Mouse (Mus musculus): ENCODE results near the gene Cyp51. TPM values are rescaled to one million over a fixed set of nuclear protein-coding genes. Genes with fewer than 3 reads are reported as not detected.
A peak's percentile ranks its signal among the peaks of the same experiment; 100 is the strongest.
"Not testable (repeated sequence)": the region's sequence is repeated elsewhere in the genome, so short reads cannot be mapped to it uniquely, and the experiment has no call there.

Gene Cyp51
- polyA plus RNA-seq (2015; fragmentation: Nextera tagmentation; extraction: Ambion mirVana), result 125 and 131 TPM in 2 replicates

DNA sequence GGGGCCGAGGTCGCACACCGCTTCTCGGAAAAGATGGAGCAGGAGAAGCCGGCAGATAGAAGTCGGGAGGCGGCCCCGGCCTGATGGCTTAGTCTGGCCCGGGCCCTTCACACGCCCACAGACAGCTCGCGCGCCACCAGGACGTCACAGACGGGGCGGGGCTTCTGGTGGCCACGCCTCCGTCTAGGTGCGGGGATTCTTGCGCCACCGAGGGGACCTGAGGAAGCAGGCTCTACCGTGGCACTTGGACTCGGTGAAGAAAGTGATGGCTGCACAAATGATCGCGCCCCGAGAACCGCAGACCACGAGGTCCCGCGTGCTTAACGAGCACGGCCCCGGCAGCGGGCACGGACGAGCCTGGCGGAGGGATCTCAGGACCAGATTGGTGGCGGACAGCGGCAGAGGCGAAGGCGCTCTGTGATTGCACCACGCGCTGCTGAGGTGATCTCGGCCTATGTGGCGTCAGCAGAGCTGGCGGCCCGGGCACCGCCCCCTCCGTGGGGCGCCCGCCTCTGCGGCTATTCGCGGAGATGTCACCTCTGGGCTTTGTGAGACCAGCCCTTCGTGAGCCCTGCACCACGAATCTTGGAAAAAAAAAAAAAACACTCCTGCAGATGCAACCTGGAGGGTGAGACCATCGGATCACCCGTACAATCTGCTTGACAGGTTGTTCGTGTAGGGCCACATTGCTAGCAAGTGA lies at the start of gene Cyp51:
Cyp51 (minus strand) TSS at position 406 of the 700 bp plus-strand sequence.
- Histone ChIP-seq H3K9ac (peak within 1 kb of the TSS; percentile 93), H3K36me3 (peaks cover 27% of the 10 kb centered on the region), H3K27ac (peak within 1 kb of the TSS; percentile 99), H3K4me3 (peak within 1 kb of the TSS; percentile 96), H3K4me1 (replicated peaks) (peaks cover 31% of the 10 kb centered on the region), H3K27me3 (no peaks in the 10 kb centered on the region), H3K9me3 (no peaks in the 10 kb centered on the region), H3K4me2 (peak within 1 kb of the TSS; percentile 75)
- WGBS, result under 1% methylated on average over 55 of the region's 59 CpGs
- peak; percentile 99 for ATAC-seq (ENCODE audit: low FRiP score)

DNA sequence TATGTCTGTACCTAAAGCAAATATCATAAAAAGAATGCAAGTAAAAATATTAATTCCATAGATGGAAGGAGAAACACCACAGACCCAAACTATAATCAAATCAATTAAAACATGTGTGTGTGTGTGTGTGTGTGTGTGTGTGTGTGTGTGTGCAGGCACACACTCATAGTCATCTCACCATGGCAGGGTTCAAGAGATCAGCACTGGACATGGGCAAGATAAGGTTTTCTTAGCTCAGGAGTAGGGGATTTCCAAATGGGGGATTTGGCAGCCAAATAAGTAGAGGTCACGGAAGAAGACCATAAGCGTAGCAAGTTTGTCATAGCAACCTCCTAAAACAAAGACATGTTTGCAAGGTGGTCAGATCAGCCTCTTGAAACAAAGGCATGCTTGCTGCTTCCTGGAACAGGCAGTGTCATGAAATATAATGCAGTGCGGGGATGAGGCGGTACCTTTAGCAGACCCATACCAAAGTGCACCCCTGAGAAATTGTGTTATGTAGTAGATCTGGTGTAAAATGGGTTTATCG lies 8.1 kb upstream of the Cyp51 start:
- no peak overlapping the region for H3K9ac ChIP-seq
- no peaks in the 10 kb centered on the region for H3K4me1 ChIP-seq (replicated peaks)
- H3K36me3 ChIP-seq, result no peaks in the 10 kb centered on the region
- 92% methylated on average over 5 of the region's 5 CpGs for WGBS
- no peak overlapping the region for H3K4me3 ChIP-seq
- H3K9me3 ChIP-seq, result no peaks in the 10 kb centered on the region
- no peaks in the 10 kb centered on the region for H3K27me3 ChIP-seq
- no peak overlapping the region for H3K4me2 ChIP-seq
- H3K27ac ChIP-seq, result no peak overlapping the region
- no peak for ATAC-seq (ENCODE audit: low FRiP score)

DNA sequence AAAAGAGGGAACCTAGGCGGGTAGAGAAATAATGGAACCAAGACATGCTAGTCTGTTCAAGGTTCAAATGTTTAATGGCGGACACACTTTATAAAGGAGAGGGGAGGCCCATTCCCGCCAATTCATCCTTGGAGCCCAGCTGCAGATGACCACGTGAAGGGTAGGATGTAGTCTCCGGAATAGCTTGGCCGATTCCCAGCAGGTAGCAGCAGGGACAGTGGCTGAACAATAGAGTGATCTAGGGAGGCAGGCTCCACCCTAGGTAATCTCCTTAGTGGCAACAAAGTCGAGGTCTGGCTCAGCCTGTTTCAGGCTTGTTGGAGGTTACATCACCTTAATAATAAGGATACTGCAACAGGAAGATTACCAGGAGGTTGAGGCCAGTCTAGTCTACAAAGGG lies 2.5 kb upstream of the Cyp51 start:
- not testable (repeated sequence) for H3K4me3 ChIP-seq; H3K9ac ChIP-seq; ATAC-seq (ENCODE audit: low FRiP score); H3K27me3 ChIP-seq; H3K4me2 ChIP-seq; H3K27ac ChIP-seq; H3K36me3 ChIP-seq; H3K9me3 ChIP-seq
- WGBS, result 55% methylated on average over 7 of the region's 7 CpGs
- H3K4me1 ChIP-seq (replicated peaks), result peaks cover 23% of the 10 kb centered on the region

DNA sequence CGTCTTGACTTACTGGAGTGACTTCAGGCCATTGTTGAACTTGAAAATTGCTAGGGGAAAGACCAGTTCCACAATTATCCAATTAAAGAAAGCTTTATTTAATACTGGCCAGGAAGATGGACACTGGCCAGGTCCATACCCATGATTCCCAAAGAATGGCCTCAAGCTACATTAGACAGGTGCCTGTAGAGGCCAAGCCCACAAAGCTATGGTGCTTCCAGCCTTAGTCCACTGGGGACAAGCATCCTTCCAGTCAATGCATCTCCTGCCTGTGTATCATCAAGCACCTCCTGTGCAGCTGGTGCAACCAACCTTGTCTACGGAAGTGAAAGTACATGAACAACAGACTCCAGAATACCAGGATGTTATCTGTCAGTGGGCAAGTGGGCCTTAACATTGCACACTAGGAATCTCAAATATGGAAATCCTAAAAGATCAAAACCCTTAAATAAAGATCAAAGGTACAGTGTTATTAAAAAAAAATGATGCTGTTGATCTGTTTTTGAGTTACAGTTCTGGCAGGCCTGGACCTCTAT lies 1.2 kb upstream of the Cyp51 start:
- H3K27ac ChIP-seq, result peak overlapping the region; percentile 99
- H3K36me3 ChIP-seq, result peaks cover 17% of the 10 kb centered on the region
- ATAC-seq (ENCODE audit: low FRiP score), result no peak
- no peaks in the 10 kb centered on the region for H3K9me3 ChIP-seq
- 95% methylated on average over 2 of the region's 2 CpGs for WGBS
- no peak overlapping the region for H3K4me3 ChIP-seq
- no peaks in the 10 kb centered on the region for H3K27me3 ChIP-seq
- H3K4me1 ChIP-seq (replicated peaks), result peaks cover 31% of the 10 kb centered on the region
- no peak overlapping the region for H3K9ac ChIP-seq
- H3K4me2 ChIP-seq, result no peak overlapping the region

DNA sequence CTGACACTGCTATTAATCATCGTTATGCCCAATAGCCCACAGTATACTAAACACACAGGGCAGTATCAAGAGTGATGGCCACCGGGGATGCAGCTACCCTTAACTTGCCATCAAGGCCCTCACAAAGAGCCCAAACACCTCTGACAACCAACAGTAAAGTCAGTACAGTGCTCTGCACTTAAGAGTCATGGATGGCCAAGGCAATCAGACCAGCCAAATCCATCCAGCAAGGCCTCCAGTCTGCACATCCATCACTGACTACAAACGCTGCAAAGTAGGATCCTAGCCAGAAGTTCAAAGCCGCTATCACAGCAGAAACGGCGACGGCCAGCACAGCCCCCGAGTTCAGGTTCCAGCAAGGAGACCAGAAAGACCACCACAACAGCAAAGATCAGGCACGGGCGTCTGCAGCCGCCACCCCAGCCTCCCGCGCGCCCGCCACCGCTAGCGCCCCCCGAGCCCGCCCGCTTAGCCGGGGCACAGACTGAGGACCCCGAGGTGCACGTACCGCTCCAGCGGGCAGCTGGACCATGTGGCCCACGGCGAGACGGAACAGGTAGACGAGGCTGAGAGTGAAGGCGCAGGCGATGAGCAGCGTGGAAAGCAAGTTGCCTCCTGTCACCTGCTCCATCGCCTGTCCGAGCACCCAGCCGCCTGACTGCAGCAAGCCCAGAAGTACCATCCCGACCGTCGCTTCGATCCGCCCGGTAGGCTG lies 763 bp downstream of the Cyp51 start:
- peak; percentile 75 for ATAC-seq (ENCODE audit: low FRiP score)
- Histone ChIP-seq H3K9ac (peak overlapping the region; percentile 93), H3K27ac (peak overlapping the region; percentile 99), H3K36me3 (peaks cover 35% of the 10 kb centered on the region), H3K9me3 (no peaks in the 10 kb centered on the region), H3K27me3 (no peaks in the 10 kb centered on the region), H3K4me1 (replicated peaks) (peaks cover 31% of the 10 kb centered on the region), H3K4me2 (peak overlapping the region; percentile 75), H3K4me3 (peak overlapping the region; percentile 96)
- WGBS, result under 1% methylated on average over 41 of the region's 41 CpGs

DNA sequence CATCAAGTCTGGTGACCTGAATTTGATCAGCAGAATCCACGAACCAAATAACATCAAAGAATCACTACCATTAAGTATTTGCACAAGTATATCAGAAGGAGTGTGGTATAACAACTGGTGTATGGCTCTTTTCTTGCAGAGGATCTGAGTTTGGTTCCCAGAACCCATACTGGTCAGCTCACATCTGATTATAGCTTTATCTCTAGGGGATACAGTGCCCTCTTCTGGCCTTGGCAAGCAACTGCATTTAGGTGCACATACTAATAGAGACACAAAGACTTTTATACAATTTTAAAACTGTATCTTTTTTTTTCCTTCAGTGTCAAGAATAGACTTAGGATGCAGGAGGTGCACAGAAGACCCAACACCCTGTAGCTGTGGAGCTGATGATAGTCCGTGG lies 2.8 kb downstream of the Cyp51 start:
- Histone ChIP-seq H3K4me2 (no peak overlapping the region), H3K27me3 (no peaks in the 10 kb centered on the region), H3K36me3 (peaks cover 43% of the 10 kb centered on the region), H3K27ac (no peak overlapping the region), H3K9ac (no peak overlapping the region), H3K4me3 (no peak overlapping the region), H3K9me3 (no peaks in the 10 kb centered on the region), H3K4me1 (replicated peaks) (peaks cover 31% of the 10 kb centered on the region)
- ATAC-seq (ENCODE audit: low FRiP score), result no peak
- 93% methylated on average over 2 of the region's 2 CpGs for whole genome bisulfite sequencing

DNA sequence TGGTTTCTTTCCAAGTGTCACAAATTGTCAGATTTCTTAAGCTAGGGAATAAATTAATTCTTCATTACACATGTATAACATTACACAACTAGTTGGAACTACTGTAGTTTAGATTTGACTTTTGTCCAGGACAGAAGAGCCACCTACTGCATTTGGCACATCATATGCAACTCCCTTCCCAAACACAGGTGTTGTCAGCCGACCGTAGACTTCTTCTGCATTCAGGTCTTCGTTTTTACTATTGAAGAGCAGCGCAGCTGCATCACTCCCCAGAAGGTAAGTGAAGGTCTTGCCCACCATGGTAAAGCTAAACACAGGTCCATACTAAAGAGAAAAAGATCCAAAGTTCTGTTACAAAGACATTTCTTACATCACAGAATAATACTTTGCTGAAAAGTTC lies 3.5 kb downstream of the Cyp51 start:
- WGBS, result 94% methylated on average over 4 of the region's 4 CpGs
- no peaks in the 10 kb centered on the region for H3K27me3 ChIP-seq
- ATAC-seq (ENCODE audit: low FRiP score), result no peak
- peaks cover 31% of the 10 kb centered on the region for H3K4me1 ChIP-seq (replicated peaks)
- H3K4me2 ChIP-seq, result no peak overlapping the region
- no peak overlapping the region for H3K4me3 ChIP-seq
- H3K9ac ChIP-seq, result no peak overlapping the region
- H3K9me3 ChIP-seq, result no peaks in the 10 kb centered on the region
- peaks cover 43% of the 10 kb centered on the region for H3K36me3 ChIP-seq
- no peak overlapping the region for H3K27ac ChIP-seq

DNA sequence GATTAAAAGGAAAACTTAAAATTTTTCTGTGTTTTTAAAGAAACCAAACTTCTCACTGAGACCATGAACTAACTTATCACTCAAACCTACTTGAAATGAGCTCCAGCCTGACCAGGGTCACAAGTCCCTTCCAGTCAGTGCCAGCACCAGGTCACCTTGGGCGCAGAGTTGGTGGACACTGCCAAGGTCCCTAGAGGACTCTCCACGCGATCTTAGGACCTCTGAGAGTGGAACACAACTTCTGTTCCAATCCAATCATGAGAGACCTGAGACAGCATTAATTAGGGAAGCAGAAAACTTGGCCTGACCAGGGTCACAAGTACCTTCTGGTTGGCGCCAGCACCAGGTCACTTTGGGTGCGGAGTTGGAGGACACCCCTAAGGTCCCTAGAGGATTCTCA lies 10.1 kb downstream of the Cyp51 start:
- Histone ChIP-seq H3K4me1 (replicated peaks) (no peaks in the 10 kb centered on the region), H3K27me3 (no peaks in the 10 kb centered on the region), H3K4me3 (no peak overlapping the region), H3K4me2 (no peak overlapping the region), H3K36me3 (peaks cover 65% of the 10 kb centered on the region), H3K9ac (no peak overlapping the region), H3K9me3 (no peaks in the 10 kb centered on the region), H3K27ac (no peak overlapping the region)
- no peak for ATAC-seq (ENCODE audit: low FRiP score)
- WGBS, result 98% methylated on average over 5 of the region's 5 CpGs

DNA sequence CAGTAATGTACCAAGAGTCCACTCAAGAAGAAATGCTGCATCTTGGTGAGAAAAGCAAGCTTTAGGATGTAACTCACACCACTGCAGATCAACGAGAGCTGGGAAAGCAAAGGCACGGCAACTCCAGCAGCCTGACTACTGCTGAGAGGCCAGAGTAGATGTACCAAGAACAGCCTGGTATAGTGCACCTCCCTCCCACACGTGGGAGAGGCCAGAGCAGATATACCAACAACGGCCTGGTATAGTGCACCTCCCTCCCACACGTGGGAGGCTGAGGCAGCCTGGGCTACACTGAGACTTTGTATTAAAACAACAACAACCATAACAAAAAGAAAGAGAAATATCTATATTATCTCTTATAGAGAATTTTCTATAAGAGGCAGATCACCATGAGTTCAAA lies 16.4 kb downstream of the Cyp51 start:
- no peak for ATAC-seq (ENCODE audit: low FRiP score)
- Histone ChIP-seq H3K4me3 (no peak overlapping the region), H3K36me3 (peaks cover 89% of the 10 kb centered on the region), H3K27me3 (no peaks in the 10 kb centered on the region), H3K27ac (no peak overlapping the region), H3K9me3 (no peaks in the 10 kb centered on the region), H3K4me1 (replicated peaks) (no peaks in the 10 kb centered on the region), H3K4me2 (no peak overlapping the region), H3K9ac (no peak overlapping the region)
- 83% methylated on average over 5 of the region's 5 CpGs for WGBS

DNA sequence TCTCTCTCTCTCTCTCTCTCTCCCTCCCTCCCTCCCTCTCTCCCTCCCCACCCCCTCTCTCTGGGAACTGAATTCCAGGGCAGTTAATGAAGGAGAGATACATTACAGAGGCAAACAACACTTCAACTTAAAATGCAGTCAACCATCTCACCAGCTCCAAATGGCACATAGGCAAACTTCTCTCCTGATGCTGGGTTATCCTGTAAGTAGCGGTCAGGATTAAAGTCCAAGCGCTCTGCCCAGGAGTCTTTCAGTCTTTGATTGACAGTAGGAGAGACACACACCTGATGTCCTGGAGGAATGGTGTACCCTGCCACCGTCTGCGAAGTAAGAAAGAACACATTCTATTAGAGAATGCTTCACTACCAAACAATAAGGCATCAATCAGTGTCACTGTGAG lies 18.2 kb downstream of the Cyp51 start:
- 70% methylated on average over 4 of the region's 4 CpGs for WGBS
- Histone ChIP-seq H3K9me3 (no peaks in the 10 kb centered on the region), H3K4me1 (replicated peaks) (no peaks in the 10 kb centered on the region), H3K4me3 (no peak overlapping the region), H3K36me3 (peaks cover 91% of the 10 kb centered on the region), H3K27me3 (no peaks in the 10 kb centered on the region), H3K9ac (no peak overlapping the region), H3K4me2 (no peak overlapping the region), H3K27ac (no peak overlapping the region)
- ATAC-seq (ENCODE audit: low FRiP score), result no peak

DNA sequence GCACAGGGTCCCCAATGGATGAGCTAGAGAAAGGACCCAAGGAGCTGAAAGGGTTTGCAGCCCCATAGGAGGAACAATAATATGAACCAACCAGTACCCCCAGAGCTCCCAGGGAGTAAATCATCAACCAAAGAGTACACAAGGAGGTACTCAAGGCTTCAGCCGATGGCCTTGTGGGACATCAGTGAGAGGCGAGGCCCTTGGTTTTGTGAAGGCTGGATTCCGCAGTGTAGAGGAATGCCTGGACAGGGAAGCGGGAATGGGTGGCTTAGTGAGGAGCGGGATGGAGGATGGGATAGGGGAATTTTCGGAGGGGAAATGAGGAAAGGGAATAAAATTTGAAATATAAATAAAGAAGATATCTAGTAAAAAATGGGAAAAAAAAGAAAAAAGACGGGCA lies 19.6 kb downstream of the Cyp51 start:
- H3K9me3 ChIP-seq, result no peaks in the 10 kb centered on the region
- no peak overlapping the region for H3K27ac ChIP-seq
- no peaks in the 10 kb centered on the region for H3K4me1 ChIP-seq (replicated peaks)
- no peak overlapping the region for H3K4me3 ChIP-seq
- ATAC-seq (ENCODE audit: low FRiP score), result no peak
- H3K4me2 ChIP-seq, result no peak overlapping the region
- H3K36me3 ChIP-seq, result peaks cover 94% of the 10 kb centered on the region
- H3K27me3 ChIP-seq, result no peaks in the 10 kb centered on the region
- no peak overlapping the region for H3K9ac ChIP-seq
- WGBS, result 93% methylated on average over 7 of the region's 7 CpGs

DNA sequence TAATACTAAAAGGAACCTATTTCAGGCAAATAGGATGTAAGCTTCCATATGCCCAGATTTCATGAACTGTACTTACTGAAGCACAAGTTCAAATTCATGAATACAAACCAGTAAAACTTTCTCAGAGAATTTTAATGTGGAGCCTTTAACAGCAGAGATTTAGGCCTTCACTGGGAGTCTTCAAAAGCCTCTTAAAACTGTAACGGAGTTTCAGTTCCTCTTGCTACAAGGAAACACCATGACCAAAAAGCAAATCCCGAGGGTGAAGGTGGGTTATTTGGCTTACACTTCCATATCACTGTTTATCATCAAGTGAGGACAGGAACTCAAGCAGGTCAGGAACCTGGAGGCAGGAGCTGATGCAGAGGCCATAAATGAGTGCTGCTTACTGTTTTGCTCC lies 23.0 kb downstream of the Cyp51 start:
- Histone ChIP-seq H3K36me3 (peaks cover 94% of the 10 kb centered on the region), H3K4me1 (replicated peaks) (no peaks in the 10 kb centered on the region), H3K9me3 (no peaks in the 10 kb centered on the region), H3K4me3 (no peak overlapping the region), H3K9ac (no peak overlapping the region), H3K27me3 (no peaks in the 10 kb centered on the region), H3K27ac (no peak overlapping the region), H3K4me2 (no peak overlapping the region)
- WGBS, result 95% methylated on average over 2 of the region's 2 CpGs
- ATAC-seq (ENCODE audit: low FRiP score), result no peak
